Mouse (Mus musculus) adrenal gland, adult 18-20 months (tissue): ENCODE data around the gene Gpha2. TPM values are rescaled to one million over a fixed set of nuclear protein-coding genes. Genes with fewer than 3 reads are reported as not detected.
A peak's percentile ranks its signal among the peaks of the same experiment; 100 is the strongest.

ENCODE experiments used
- DNase-seq, 2 experiments: peaks; one replicate each; pipeline ENCODE4 v3.0.0; 2021 to 2022; ENCODE audit warnings: low spot score in 2 of 2
- total RNA-seq, 2 experiments: library from RNA; stranded (reverse); gene quantifications; 1 replicate in 1 of 2; 2 replicates in 1 of 2; pipeline ENCODE4 v1.2.3; 2021

Gene Gpha2
- total RNA-seq, 2 experiments from 2014 or later: 21.9 to 24.2 TPM

- DNase-seq: peak; percentile 95 to 96
Observed at GRCm38 (mm10) chr19:6241274-6242107, 15.3 kb downstream of the Gpha2 start, which contains the start of gene Atg2a. Gene Atg2a, plus strand, starts transcription at chr19:6241668.

- DNase-seq: no peak
Observed at GRCm38 (mm10) chr19:6242281-6242680, 16.1 kb downstream of the Gpha2 start.

DNA sequence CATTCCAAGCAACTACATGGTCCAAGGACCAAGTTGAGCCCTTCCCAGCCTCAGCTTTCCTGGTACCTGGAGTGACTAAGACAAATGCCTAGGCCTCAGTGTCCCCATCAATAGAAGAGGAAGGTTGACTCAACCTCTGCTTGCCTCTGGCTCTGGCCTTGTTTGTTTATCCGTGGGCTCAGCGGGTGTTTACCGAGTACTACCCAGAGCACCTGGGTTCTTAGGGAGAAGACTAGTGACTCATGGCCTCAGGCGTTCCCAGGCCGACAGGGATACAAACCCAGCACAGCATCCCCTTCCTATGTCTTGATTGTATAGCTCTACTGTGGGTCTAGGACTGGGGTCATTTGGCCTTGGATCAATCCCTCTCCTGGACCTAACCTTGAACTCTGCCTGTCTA, 17.0 kb downstream of the Gpha2 start:
- no peak for DNase-seq

- no peak for DNase-seq
Observed at GRCm38 (mm10) chr19:6245806-6246205, 19.6 kb downstream of the Gpha2 start.

- DNase-seq: no peak
Observed at GRCm38 (mm10) chr19:6247526-6248300, 21.5 kb downstream of the Gpha2 start.

DNA sequence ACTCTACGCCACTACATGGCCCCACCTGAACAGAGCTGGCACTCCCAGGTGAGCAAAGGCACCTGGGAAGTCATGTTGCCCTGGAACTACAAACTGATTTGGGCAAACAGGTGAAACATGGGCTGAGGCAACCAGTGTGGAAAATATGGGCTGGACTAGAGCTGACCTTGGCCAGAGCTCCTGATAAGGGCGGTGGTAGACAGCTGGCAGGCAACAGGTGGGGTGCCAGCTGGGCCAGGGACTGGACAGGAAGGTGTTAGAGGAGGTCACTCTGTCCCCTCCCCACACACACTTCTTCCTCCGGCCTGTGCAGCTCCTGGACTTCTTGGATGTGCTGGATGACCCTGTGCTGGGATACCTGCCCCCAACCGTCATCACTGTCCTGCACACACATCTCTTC, 26.8 kb downstream of the Gpha2 start:
- DNase-seq: no peak

- no peak for DNase-seq
Observed at GRCm38 (mm10) chr19:6260428-6260827, 34.2 kb downstream of the Gpha2 start.

DNA sequence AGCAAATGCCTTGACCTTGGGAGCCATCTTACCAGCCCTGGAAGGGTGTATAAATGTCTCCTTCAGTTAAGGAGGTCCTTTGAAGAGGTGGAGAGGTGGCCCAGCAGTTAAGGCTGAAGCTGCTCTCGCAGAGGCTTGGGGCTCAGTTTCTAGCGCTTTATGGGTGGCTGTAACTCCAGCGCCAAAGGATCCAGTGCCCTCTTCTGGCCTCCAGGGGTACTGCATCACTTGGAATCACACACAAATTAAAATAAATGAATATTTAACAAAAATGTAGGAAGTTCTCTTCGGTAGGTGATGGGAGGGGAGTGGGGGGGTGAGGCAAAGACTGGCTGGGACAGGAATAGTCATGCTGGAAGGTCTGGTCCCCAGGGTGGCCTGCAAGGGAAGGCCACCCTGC, 34.8 kb downstream of the Gpha2 start:
- no peak for DNase-seq

DNA sequence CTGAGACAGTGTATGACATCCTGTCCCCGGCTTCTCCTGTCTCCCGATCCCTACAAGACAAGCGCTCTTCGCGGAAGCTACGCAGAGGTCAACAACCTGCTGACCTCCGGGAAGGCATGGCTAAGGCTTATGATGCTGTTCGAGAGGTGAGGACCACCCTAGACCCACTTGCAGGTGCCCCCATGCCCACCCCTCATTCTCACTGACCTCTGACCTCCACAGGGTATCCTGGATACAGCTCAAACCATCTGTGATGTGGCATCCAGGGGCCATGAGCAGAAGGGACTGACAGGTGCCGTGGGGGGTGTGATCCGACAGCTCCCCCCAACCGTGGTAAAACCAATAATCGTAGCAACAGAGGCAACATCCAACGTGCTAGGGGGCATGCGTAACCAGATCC, 35.2 kb downstream of the Gpha2 start:
- no peak for DNase-seq

DNA sequence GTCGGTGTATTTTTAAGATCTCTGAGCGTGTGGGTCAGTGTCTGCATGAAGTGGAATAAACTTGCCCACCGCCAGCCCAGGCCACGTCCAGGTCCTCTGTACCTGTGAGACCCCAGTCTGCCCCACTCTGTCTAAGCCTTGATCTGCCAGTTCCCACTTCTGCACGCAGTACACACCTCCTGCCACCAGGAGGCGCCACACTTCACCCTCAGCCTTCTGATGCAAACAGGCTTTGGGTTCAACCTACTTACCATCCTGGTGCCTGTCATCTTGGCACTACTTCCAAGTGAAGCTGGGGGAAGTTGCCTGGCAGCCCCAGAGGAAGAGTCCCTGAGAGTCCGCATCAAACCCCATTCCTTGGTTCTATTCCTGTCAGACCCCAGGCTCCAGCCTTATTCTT, 36.0 kb downstream of the Gpha2 start:
- DNase-seq: peak; percentile 76 to 80

DNA sequence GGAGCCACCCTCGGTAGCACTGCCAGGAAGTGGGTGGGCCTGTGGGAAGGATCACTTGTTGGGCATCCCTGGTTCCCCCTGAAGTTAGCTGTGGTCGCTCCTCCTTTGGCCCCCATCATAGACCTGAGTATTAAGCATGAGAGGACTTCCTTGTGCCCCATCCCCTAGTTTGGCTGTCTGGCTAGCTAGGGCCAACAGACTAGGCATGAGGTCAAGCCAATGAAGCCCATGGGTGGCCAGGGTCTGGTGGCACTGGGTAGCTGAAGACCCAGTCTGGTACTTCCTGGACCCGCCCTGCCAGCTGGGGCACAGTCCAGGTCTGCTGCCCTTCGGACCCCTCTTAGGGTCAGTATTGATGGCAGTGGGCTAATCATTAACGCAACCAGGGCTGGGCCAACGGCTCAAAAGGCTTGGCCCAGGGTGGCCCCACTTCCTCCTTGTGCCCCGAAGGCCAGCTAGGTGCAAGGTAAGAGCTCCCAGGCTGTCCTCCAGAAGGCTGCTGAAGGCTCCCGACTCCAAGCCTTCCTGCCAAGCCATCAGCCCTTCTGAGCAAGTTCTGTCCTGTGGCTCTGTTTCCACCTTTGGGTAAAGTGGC, 36.8 kb downstream of the Gpha2 start:
- DNase-seq: no peak

DNA sequence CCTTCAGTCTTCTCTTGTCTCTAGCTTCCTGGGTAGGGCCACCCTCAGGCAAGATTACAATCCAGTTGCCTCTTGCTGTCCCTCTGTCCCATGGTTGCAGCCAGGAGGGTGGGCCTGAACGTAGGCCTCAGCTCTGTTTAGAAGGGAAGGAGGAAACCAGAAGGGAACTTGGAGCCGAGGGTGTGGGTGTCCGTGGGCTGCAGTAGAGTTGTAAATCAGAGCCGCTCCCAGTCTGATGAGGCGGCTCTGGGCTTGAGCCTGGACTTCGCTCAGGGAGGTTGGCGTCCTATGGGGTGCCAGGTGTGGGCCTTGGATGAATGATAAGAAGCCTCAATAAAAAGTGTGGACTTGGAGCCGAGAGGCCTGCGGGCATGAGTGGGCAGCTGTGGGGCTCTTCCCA, 38.0 kb downstream of the Gpha2 start:
- DNase-seq: no peak

GRCm38 (mm10) chr19:6264945-6265344, 38.8 kb downstream of the Gpha2 start:
- DNase-seq: no peak

DNA sequence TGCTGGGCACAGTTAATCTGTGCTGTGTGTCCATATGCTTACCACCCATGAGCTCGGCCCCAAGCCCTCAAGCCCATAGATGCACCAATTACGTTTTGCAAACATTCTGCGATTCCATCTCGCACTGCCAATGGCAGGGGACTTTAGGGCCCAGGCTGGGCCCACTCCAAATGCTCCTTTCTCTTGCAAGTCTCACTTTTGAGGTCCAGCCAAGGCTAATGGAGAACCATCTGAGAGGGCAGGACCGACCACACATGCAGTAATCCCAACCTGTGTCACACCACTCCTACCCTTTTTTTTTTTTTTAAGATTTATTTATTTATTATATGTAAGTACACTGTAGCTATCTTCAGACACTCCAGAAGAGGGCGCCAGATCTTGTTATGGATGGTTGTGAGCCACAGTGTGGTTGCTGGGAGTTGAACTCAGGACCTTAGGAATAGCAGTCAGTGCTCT, 39.6 kb downstream of the Gpha2 start:
- DNase-seq: no peak

GRCm38 (mm10) chr19:6267306-6268169, 41.4 kb downstream of the Gpha2 start:
- no peak for DNase-seq

GRCm38 (mm10) chr19:6268170-6268528, 42.0 kb downstream of the Gpha2 start:
- DNase-seq: peak; percentile 80 to 89

DNA sequence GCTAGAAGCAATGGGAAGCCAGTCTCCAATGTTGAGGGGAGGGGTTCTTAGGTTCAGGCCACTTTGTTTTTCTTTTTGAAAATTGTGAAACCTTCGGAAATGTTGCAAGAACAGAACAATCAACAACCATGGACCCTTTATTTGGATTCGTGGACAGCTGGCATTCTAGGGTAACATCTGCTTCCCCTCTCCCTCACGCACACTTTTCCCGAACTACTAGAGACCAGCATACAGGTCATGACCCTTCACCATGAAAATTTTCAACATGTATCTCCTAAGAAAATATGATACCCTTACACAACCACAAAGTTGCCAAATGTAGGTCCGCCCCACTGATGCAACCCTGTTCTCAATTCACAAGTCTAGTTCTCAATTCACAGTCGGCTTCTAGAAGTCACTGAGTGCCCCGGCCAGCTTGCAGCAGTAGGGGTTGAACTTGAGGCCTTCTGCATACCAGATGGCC, 42.5 kb downstream of the Gpha2 start:
- no peak for DNase-seq

DNA sequence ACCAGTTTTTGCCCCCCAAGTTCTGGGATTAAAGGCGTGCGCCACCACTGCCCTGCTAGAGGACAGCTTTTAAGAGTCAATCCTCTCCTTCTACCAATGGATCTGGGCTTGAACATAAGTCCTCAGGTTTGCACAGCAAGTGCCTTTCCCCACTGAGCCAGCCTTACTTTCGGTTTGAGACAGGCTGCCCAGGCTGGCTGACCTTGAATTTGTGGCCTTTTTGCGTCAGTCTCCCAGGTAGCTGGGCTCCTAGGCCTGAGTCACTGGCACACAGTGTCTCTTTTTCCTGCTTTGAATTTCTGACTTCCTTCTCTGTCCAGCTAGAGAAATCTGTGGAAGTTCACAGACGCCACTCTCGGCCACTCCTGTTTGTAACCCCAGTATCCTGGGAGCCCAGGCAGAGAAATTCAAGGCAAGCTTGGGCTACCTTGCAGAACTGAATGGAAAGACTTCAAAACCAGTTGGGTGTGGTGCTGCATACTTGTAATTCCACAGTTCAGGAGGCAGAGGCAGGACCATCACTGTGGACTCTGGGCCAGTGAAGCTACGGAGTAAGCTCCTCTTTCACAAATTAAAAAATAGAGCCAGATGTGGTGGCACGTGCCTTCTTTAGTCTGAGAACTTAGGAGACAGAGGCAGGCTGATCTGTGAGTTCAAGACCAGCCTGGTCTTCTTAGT, 43.8 kb downstream of the Gpha2 start:
- peak in 1 of 2 experiments; percentile 41 for DNase-seq

DNA sequence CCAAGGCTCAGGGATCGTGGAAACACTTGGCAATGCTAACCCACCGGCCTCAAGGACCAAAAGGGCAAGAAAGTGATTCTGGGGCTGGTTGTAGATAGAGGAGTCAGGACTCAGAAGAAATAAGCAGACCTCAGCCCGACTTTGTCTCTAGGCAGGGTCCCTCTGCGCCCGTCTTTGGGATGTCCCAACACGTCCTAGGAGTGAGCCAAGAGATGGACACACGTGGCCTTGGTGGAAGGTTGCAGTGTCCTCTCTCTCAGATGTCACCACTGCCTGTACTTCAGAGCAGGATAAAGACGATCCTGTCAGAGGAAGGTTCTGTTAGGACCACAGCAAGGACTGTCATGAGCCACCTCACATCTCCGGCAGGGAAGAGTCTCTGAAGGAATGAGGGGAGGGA, 44.5 kb downstream of the Gpha2 start:
- peak in 1 of 2 experiments; percentile 25 for DNase-seq

DNA sequence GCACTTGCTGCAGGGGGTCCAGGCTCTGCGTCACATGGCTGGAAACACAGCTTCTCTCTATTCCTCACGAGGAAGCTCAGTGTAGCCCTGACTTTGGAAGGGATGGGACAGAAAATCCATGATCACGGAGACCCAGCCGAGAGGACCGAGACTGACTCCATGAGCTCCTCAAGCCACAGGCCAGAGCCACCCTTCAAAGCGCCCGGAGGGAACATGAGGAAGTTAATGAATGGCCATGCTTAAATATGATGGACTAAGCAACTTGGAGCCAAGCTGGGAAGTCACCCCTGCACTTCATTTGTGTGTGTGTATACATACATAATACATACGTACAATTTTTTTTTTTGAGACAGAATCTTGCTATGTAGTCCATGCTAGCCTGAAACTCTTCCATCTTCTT, 45.0 kb downstream of the Gpha2 start:
- DNase-seq: no peak
